Mouse (Mus musculus) cerebellum, adult 2 months (tissue): ENCODE results near the gene Cenpc1. TPM values are rescaled to one million over a fixed set of nuclear protein-coding genes. Genes with fewer than 3 reads are reported as not detected.

Experiments
- DNase-seq, 2 experiments: peaks; one replicate each; pipeline ENCODE4 v3.0.0; 2021
- H3K27ac ChIP-seq: fragments of 200-500 bp; 2 replicates; pipeline ENCODE4 v1.5.1; 2012; ENCODE audit warnings: low read length, control low read depth, inconsistent platforms; ENCODE audit not compliant: insufficient read depth
- H3K27me3 ChIP-seq: fragments of 200-500 bp; 2 replicates; pipeline ENCODE4 v1.6.1; 2012; ENCODE audit warnings: inconsistent platforms, mild to moderate bottlenecking, low read length, moderate library complexity; ENCODE audit not compliant: control insufficient read depth, insufficient read depth
- H3K4me1 ChIP-seq: fragments of 200-500 bp; 2 replicates; pipeline ENCODE4 v1.6.1; 2011; ENCODE audit warnings: low read length; ENCODE audit not compliant: control insufficient read depth, insufficient read depth
- H3K4me3 ChIP-seq: fragments of 200-500 bp; replicated peaks from 2 replicates; pipeline ENCODE3; 2011; ENCODE audit warnings: mild to moderate bottlenecking, low read depth, low read length, control low read depth; ENCODE audit not compliant: insufficient read depth
- CTCF ChIP-seq: fragments of 200-500 bp; IDR thresholded peaks from 2 replicates; pipeline ENCODE4 v1.5.1; 2011; ENCODE audit warnings: low read depth, mild to moderate bottlenecking, control low read depth, low read length, moderate library complexity, borderline replicate concordance; ENCODE audit not compliant: insufficient read depth
- POLR2A ChIP-seq: fragments of 200-500 bp; IDR thresholded peaks from 2 replicates; pipeline ENCODE4 v1.6.1; 2011; ENCODE audit warnings: low read length, control low read depth, borderline replicate concordance; ENCODE audit not compliant: insufficient read depth
- WGBS: fragments of 180-500 bp; shearing (Covaris S2); methylation state at CpG from one replicate; pipeline ENCODE4 v1.1.7; 2018; 5-methylcytosine and 5-hydroxymethylcytosine counted together
- polyA plus RNA-seq: library from polyadenylated mRNA; depleted of rRNA; stranded (reverse); fragments of >200 nt; gene quantifications from 2 replicates; pipeline ENCODE4 v1.2.3, GENCODE M21; 2012; rRNA removed

Cenpc1 gene
- polyA plus RNA-seq, 1 experiment, result 16.2 TPM

GRCm38 (mm10) chr5:85992805-85993721 is 72.3 kb downstream of the Cenpc1 start:
- no peaks in the 10 kb centered on the region for H3K4me1 ChIP-seq
- WGBS, result 93% methylated on average over 4 of the region's 4 CpGs
- H3K27me3 ChIP-seq, result no peaks in the 10 kb centered on the region
- no peak overlapping the region for H3K4me3 ChIP-seq
- no peak overlapping the region for H3K27ac ChIP-seq
- TF ChIP-seq CTCF, result no peak
- no peak for TF ChIP-seq POLR2A
- DNase-seq, result no peak

- no peak for DNase-seq
- 4% methylated on average over 1 of the region's 1 CpGs for WGBS
- Histone ChIP-seq H3K4me1 (no peaks in the 10 kb centered on the region), H3K27ac (no peak overlapping the region), H3K4me3 (no peak overlapping the region), H3K27me3 (no peaks in the 10 kb centered on the region)
- TF ChIP-seq POLR2A (no peak), CTCF (no peak)
Measured at GRCm38 (mm10) chr5:85992055-85992454, 73.3 kb downstream of the Cenpc1 start.

DNA sequence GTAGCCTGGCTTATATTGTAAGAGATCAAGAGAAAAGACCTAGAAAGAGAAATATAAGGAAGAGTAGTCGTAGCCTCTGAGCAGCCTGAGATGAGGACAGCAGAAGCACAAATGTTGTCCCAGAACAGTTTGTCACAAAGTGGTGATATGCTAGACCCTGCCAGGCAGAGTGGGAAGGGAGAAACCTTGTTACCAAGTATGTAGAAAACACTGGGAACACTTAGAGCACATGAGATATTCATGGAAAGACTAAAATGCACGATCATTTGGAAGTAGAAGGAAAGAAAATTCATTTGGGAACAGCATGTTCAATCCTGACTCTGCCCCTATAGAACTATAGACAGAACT is 77.9 kb downstream of the Cenpc1 start:
- Histone ChIP-seq H3K27me3 (no peaks in the 10 kb centered on the region), H3K4me3 (no peak overlapping the region), H3K27ac (no peak overlapping the region), H3K4me1 (no peaks in the 10 kb centered on the region)
- no peak for DNase-seq
- 94% methylated on average over 2 of the region's 2 CpGs for WGBS
- TF ChIP-seq CTCF, result no peak
- TF ChIP-seq POLR2A, result no peak

DNA sequence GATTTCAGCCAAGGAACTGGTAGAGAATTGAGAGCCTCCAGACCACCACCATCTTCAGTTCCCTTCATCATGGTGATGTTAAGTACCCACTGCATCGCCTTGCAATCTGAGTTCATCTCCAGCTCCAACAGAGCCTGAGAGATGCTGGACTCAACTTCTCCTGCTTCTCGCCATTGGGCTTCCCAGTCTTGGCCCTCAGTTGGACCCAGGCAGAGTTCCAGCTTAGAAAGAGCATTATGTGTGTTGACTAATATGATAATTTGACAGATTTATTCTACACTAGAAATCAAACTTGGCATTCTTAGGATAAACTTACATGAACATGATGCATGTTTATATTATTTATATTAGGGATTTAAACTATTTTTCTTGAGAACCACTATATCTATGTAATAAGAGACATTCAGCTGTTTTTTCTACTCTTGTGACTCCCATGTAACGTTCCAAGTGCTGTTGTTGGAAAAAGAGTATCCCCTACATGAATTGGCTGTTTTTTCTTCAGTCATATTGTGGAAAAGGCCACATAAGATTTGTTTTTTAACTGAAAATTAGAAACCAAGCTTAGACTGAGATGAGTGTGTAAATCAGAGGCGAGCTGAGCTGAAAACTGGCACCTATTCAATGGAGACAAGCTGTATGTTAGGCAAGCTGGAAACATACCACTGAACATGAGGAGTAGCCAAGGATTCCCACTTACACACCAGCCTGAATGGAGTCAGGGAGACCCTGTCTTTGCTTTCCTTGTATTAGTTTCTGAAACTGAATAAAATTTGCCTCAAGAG is 78.5 kb downstream of the Cenpc1 start:
- DNase-seq, result no peak
- Histone ChIP-seq H3K4me1 (no peaks in the 10 kb centered on the region), H3K4me3 (no peak overlapping the region), H3K27me3 (no peaks in the 10 kb centered on the region), H3K27ac (no peak overlapping the region)
- TF ChIP-seq POLR2A, result no peak
- TF ChIP-seq CTCF, result no peak
- WGBS, result 68% methylated on average over 4 of the region's 4 CpGs

DNA sequence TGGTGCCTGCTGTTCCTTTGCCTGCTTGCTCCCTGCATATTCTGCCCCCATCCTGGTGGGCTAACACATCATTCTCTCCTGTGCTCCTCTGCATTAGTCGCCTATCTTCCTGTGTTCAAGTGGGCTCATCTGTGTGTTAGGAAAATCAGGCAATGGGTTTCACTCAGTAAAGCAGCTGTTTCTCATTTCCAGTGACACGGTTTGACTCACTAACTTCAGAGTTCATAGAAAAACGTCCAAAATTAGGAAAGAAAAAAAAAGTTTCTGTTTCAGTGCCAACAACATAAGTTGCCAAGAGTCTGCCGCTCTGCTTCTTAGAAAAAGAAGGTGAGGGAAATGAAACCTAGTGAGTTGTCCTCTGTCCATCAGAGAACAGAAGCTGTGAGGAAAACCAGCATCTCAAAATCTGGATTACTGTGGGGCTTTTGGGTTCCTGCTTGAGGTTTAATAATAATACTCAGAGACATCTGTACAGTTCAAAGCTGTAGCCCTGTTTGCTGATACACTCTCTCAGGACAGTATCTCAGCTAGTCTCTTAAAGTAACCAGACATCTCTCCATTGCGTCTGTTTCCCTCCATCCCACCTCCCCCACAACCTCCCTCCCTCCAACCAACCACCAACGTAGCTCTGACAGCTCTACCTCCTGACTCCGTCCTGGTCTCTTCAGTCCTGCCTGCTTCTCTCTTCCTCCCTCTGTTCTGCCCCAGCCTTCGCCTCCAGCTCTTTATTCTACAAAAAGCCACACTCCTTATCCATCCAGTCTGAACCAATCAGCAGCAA is 87.5 kb downstream of the Cenpc1 start:
- Histone ChIP-seq H3K4me3 (no peak overlapping the region), H3K4me1 (no peaks in the 10 kb centered on the region), H3K27me3 (no peaks in the 10 kb centered on the region), H3K27ac (no peak overlapping the region)
- no peak for DNase-seq
- TF ChIP-seq CTCF (no peak), POLR2A (no peak)
- WGBS, result 32% methylated on average over 8 of the region's 8 CpGs

DNA sequence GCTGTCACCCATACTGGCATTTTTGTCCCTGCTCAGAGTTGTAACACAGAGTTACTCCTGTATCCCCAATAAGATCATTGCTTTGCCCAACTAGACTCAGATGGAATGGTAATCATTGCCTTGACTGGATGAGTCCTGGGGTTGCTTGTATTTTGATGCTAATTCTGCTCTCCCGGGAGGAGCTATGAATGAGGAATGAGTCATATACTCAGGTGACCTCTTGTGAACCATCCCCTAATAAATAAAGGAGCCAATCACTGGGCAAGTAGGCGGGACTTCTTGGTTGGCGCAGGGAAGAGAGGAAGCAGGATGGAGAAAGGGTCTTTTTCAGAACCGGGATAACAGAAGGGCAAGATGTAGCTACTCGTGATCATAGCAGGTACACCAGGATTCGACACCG is 102.6 kb downstream of the Cenpc1 start:
- Histone ChIP-seq H3K4me3 (no peak overlapping the region), H3K27ac (no peak overlapping the region), H3K27me3 (no peaks in the 10 kb centered on the region), H3K4me1 (no peaks in the 10 kb centered on the region)
- TF ChIP-seq CTCF (no peak), POLR2A (no peak)
- DNase-seq, result no peak
- WGBS, result 81% methylated on average over 7 of the region's 7 CpGs

Other genes with a start within 250 kb of the Cenpc1 start
- gene Stap1, start 6.2 kb upstream of the Cenpc1 start, polyA plus RNA-seq, result 0.21 TPM in 1 of 2 replicates, not detected in the other
- gene Uba6, start 107.2 kb upstream of the Cenpc1 start, polyA plus RNA-seq, result 8.1 and 8.4 TPM in 2 replicates
- not detected in 2 replicates for gene Gnrhr, start 132.3 kb upstream of the Cenpc1 start, polyA plus RNA-seq
- gene Tmprss11c, start 223.7 kb upstream of the Cenpc1 start, polyA plus RNA-seq, result not detected in 2 replicates